Mouse (Mus musculus): ENCODE measurements at regions not wholly inside any gene's neighbourhood (a gene's known extent, or its start where the extent isn't known, plus 50 kb on each side); places are given as distances from the start of the nearest gene placed in this dataset.

DNA sequence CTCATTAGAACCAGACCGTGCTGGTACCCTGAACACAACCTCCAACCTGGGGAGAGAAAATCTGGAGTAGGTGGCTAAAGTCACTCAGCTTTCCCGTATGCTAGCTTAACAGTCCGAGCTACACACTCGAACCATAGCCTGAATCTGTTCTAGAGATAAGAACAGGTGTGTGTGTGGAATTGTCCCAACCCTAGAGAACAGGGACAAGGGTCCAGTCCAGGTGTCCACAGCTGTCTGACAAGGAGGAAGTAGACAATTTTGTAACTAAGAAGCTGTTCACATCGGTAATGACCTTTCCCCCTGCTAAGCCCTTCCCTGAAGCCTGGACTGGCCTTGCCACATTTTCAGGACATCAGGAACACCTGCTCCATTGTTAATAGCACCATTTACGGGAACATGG, 71.3 kb downstream of the Ier5 start:
- no peak for TF ChIP-seq POLR2A (IDR thresholded peaks at IDR 0.05; ENCODE audit: control insufficient read depth, extremely low read depth, insufficient read depth, low read length, poor library complexity)
- no peak for TF ChIP-seq CTCF (IDR thresholded peaks at IDR 0.05; ENCODE audit: borderline replicate concordance, control insufficient read depth, extremely low read depth, insufficient read depth, low read length, poor library complexity)
